Mouse (Mus musculus) adipocyte (in vitro differentiated cells): ENCODE results near the gene Olfr1138.

Experiments used
- DNase-seq: peaks from one replicate; pipeline ENCODE4 v3.0.0-alpha.2; 2016; ENCODE audit warnings: low spot score

Gene Olfr1138

GRCm38 (mm10) chr2:87739878-87740277 lies at the start of gene Olfr1138:
Gene Olfr1138 (minus strand): TSS chr2:87739978.
- no peak for DNase-seq

GRCm38 (mm10) chr2:87779183-87779582 lies 39.4 kb upstream of the Olfr1138 start, which contains the start of gene Olfr152:
Gene Olfr152 (plus strand): TSS chr2:87779483.
- DNase-seq, result no peak

GRCm38 (mm10) chr2:87776143-87776542 lies 36.4 kb upstream of the Olfr1138 start:
- DNase-seq, result no peak

GRCm38 (mm10) chr2:87753891-87754290 lies 14.1 kb upstream of the Olfr1138 start, which contains the start of gene Olfr1141:
Gene Olfr1141 (minus strand): TSS chr2:87753991.
- no peak for DNase-seq

- no peak for DNase-seq
These were observed 3.7 kb upstream of the Olfr1138 start, which contains the start of gene Olfr1140 for GRCm38 (mm10) chr2:87743452-87743851. Gene Olfr1140 (plus strand): TSS chr2:87743752.

- DNase-seq, result no peak
These were observed 26.7 kb downstream of the Olfr1138 start, which contains the start of gene Olfr1137 for GRCm38 (mm10) chr2:87713079-87713478. Gene Olfr1137 (minus strand): TSS chr2:87713179.

GRCm38 (mm10) chr2:87693847-87694246 lies 45.9 kb downstream of the Olfr1138 start, which contains the start of gene Olfr1136:
Gene Olfr1136 (minus strand): TSS chr2:87693947.
- no peak for DNase-seq
